Mouse (Mus musculus) intestine, postnatal 0 days (tissue): ENCODE measurements around the gene Hoxc9. TPM values are rescaled to one million over a fixed set of nuclear protein-coding genes. Genes with fewer than 3 reads are reported as not detected.

Experiments
- ATAC-seq: fragments of 200-750 bp; cut with Nextera tagmentation; 2 replicates; pipeline ENCODE4 v1.8.0; 2017; ENCODE audit warnings: mild to moderate bottlenecking, moderate TSS enrichment, moderate library complexity
- H3K27ac ChIP-seq: fragments of 300-500 bp; sonication (generic); 2 replicates; pipeline ENCODE4 v1.5.1; 2014; ENCODE audit warnings: mild to moderate bottlenecking, low read depth, low read length, moderate library complexity
- H3K27me3 ChIP-seq: fragments of 300-500 bp; sonication (generic); replicated peaks from 2 replicates; pipeline ENCODE4 v1.6.1; 2014; ENCODE audit warnings: low read length, mixed read lengths; ENCODE audit not compliant: control insufficient read depth, insufficient read depth
- H3K36me3 ChIP-seq: fragments of 300-500 bp; sonication (generic); 2 replicates; pipeline ENCODE4 v1.6.1; 2014; ENCODE audit warnings: mild to moderate bottlenecking, moderate library complexity; ENCODE audit not compliant: control insufficient read depth, insufficient read depth
- H3K4me1 ChIP-seq: fragments of 300-500 bp; sonication (generic); replicated peaks from 2 replicates; pipeline ENCODE4 v1.6.1; 2014; ENCODE audit warnings: antibody characterized with exemption, low read length, mixed read lengths; ENCODE audit not compliant: control insufficient read depth, insufficient read depth
- H3K4me2 ChIP-seq: fragments of 300-500 bp; sonication (generic); replicated peaks from 2 replicates; pipeline ENCODE4 v1.6.1; 2014; ENCODE audit warnings: low read depth, mild to moderate bottlenecking, moderate library complexity
- H3K4me3 ChIP-seq: fragments of 300-500 bp; sonication (generic); 2 replicates; pipeline ENCODE4 v1.5.1; 2014; ENCODE audit warnings: low read depth, low read length
- H3K9ac ChIP-seq: fragments of 300-500 bp; sonication (generic); 2 replicates; pipeline ENCODE4 v1.6.1; 2014; ENCODE audit warnings: mild to moderate bottlenecking, low read depth, low read length
- H3K9me3 ChIP-seq: fragments of 300-500 bp; sonication (generic); 2 replicates; pipeline ENCODE4 v1.6.1; 2016; ENCODE audit warnings: mixed run types; ENCODE audit not compliant: control insufficient read depth
- CTCF ChIP-seq: sonication (generic); IDR thresholded peaks from 2 replicates; pipeline ENCODE4 v1.5.1; 2016; ENCODE audit warnings: low read depth, mild to moderate bottlenecking, control low read depth, antibody characterized with exemption, moderate library complexity
- WGBS: fragments of 180-500 bp; shearing (Covaris S2); extraction: QIAGEN DNeasy Blood & Tissue Kit; methylation state at CpG from one replicate; pipeline ENCODE4 v1.1.7; 2014; 5-methylcytosine and 5-hydroxymethylcytosine counted together
- polyA plus RNA-seq: library from polyadenylated mRNA; unstranded; fragments of >200 nt; fragmentation: Nextera tagmentation; extraction: Ambion mirVana; gene quantifications from 2 replicates; pipeline ENCODE4 v1.2.1, GENCODE M21; 2015

Gene Hoxc9
- polyA plus RNA-seq, 1 experiment from 2014 or later: 0.43 TPM

- Histone ChIP-seq H3K27me3 (peaks cover 99% of the 10 kb centered on the region), H3K4me2 (peak overlapping the region; percentile 44), H3K4me1 (0 out of 2 replicates have a peak, but pooled peaks cover 2% of the 10 kb centered on the region), H3K9me3 (no peaks in the 10 kb centered on the region), H3K4me3 (no peak overlapping the region), H3K27ac (no peak overlapping the region), H3K9ac (no peak overlapping the region), H3K36me3 (no peaks in the 10 kb centered on the region)
- TF ChIP-seq CTCF: no peak
- WGBS: 28% methylated on average over 1 of the region's 1 CpGs
- no peak for ATAC-seq
These were observed 30.1 kb downstream of the Hoxc9 start for GRCm38 (mm10) chr15:103006326-103006725.

GRCm38 (mm10) chr15:103009265-103010111 lies 33.2 kb downstream of the Hoxc9 start:
- WGBS: 2% methylated on average over 27 of the region's 27 CpGs
- no peaks in the 10 kb centered on the region for H3K9me3 ChIP-seq
- H3K4me3 ChIP-seq: peak overlapping the region; percentile 27
- peaks cover 97% of the 10 kb centered on the region for H3K27me3 ChIP-seq
- H3K4me1 ChIP-seq: 0 out of 2 replicates have a peak, but pooled peaks cover 2% of the 10 kb centered on the region
- H3K36me3 ChIP-seq: no peaks in the 10 kb centered on the region
- H3K27ac ChIP-seq: peak overlapping the region; percentile 9; the same call in 1 of the 2 replicates
- TF ChIP-seq CTCF: no peak
- 0 out of 2 replicates have a peak overlapping the region, but pooled peaks have one; percentile 48 for H3K9ac ChIP-seq
- H3K4me2 ChIP-seq: peak overlapping the region; percentile 49
- ATAC-seq: no peak

GRCm38 (mm10) chr15:103010112-103010846 lies 34.0 kb downstream of the Hoxc9 start:
- TF ChIP-seq CTCF: no peak
- H3K27me3 ChIP-seq: peaks cover 97% of the 10 kb centered on the region

GRCm38 (mm10) chr15:103010847-103011555 lies 34.8 kb downstream of the Hoxc9 start:
- no peak for TF ChIP-seq CTCF
- peak overlapping the region; percentile 49 for H3K4me2 ChIP-seq
- no peaks in the 10 kb centered on the region for H3K9me3 ChIP-seq
- peak overlapping the region; percentile 48 for H3K9ac ChIP-seq
- no peak for ATAC-seq
- H3K4me3 ChIP-seq: peak overlapping the region; percentile 27
- H3K4me1 ChIP-seq: 0 out of 2 replicates have a peak, but pooled peaks cover 2% of the 10 kb centered on the region
- H3K36me3 ChIP-seq: no peaks in the 10 kb centered on the region
- WGBS: 11% methylated on average over 28 of the region's 28 CpGs
- H3K27me3 ChIP-seq: peaks cover 94% of the 10 kb centered on the region
- H3K27ac ChIP-seq: peak overlapping the region; percentile 47; the same call in 1 of the 2 replicates

More at GRCm38 (mm10) chr15:103010112-103010846, 34.0 kb downstream of the Hoxc9 start:
- H3K4me1 ChIP-seq: 0 out of 2 replicates have a peak, but pooled peaks cover 2% of the 10 kb centered on the region
- no peaks in the 10 kb centered on the region for H3K9me3 ChIP-seq
- peak overlapping the region; percentile 48 for H3K9ac ChIP-seq
- H3K27ac ChIP-seq: peak overlapping the region; percentile 47; the same call in 1 of the 2 replicates
- H3K4me3 ChIP-seq: peak overlapping the region; percentile 27
- 2% methylated on average over 31 of the region's 31 CpGs for WGBS
- no peak for ATAC-seq
- H3K4me2 ChIP-seq: peak overlapping the region; percentile 49
- no peaks in the 10 kb centered on the region for H3K36me3 ChIP-seq

GRCm38 (mm10) chr15:103011928-103012486 lies 35.8 kb downstream of the Hoxc9 start:
- no peak for TF ChIP-seq CTCF
- Histone ChIP-seq H3K27ac (peak overlapping the region; percentile 41; the same call in 1 of the 2 replicates), H3K27me3 (peaks cover 92% of the 10 kb centered on the region), H3K9me3 (no peaks in the 10 kb centered on the region), H3K9ac (peak overlapping the region; percentile 37; the same call in 1 of the 2 replicates), H3K36me3 (no peaks in the 10 kb centered on the region), H3K4me2 (peak overlapping the region; percentile 49), H3K4me3 (peak overlapping the region; percentile 23), H3K4me1 (0 out of 2 replicates have a peak, but pooled peaks cover 2% of the 10 kb centered on the region)
- no peak for ATAC-seq
- 8% methylated on average over 26 of the region's 26 CpGs for WGBS
